Comparison of ENCODE assay signal across 21 mouse cellular contexts in genomic region chr7:107619225-107619624, GRCm38 (mm10). TPM values are rescaled to one million over a fixed set of nuclear protein-coding genes. Genes with fewer than 3 reads are reported as not detected.
DNase-seq lines count a peak whose midpoint lies in the region; ATAC-seq lines count a peak whose summit lies in the region.
"Had no signal": no experiment of that assay in that cellular context is flagged by ENCODE, and none has a peak within 500 bp of the region (broad histone marks: within the 10 kb centered on the region; RNA-seq: fewer than 3 reads in every experiment).

No protein-coding gene starts in this region.

- peaks cover 18% of the 10 kb centered on the region for H3K4me1 ChIP-seq in embryonic facial prominence, embryonic 15.5 days
- H3K4me1 ChIP-seq in limb, embryonic 15.5 days = peaks cover 12% of the 10 kb centered on the region
- no peaks in the 10 kb centered on the region; the same call in 1 of the 2 replicates for H3K4me1 ChIP-seq in midbrain, embryonic 16.5 days (ENCODE audit: control insufficient read depth, insufficient read depth, low read length)
- H3K4me1 ChIP-seq: heart, embryonic 13.5 days; kidney, embryonic 15.5 days; midbrain, embryonic 13.5 days had no signal

- H3K9me3 ChIP-seq in embryonic facial prominence, embryonic 15.5 days (replicated peaks) = no peaks in the 10 kb centered on the region
- H3K9me3 ChIP-seq in limb, embryonic 15.5 days = no peaks in the 10 kb centered on the region
- H3K9me3 ChIP-seq in midbrain, embryonic 16.5 days (replicated peaks; ENCODE audit: control insufficient read depth, low read length, poor library complexity, severe bottlenecking) = no peaks in the 10 kb centered on the region
- H3K9me3 ChIP-seq: heart, embryonic 13.5 days; hindbrain, embryonic 10.5 days; kidney, embryonic 15.5 days; midbrain, embryonic 13.5 days had no signal

- intact Hi-C loops in gastrocnemius, postnatal 14 days (cut with DNase I; ENCODE audit: low total_unique reads) = no loop called here
- intact Hi-C loops in gastrocnemius, postnatal 36 days (cut with DNase I) = no loop called here

- H3K27ac ChIP-seq in embryonic facial prominence, embryonic 15.5 days (replicated peaks) = peak overlapping the region; percentile 59
- H3K27ac ChIP-seq in limb, embryonic 15.5 days = peak overlapping the region; percentile 52
- H3K27ac ChIP-seq in midbrain, embryonic 16.5 days (ENCODE audit: low read length) = no peak overlapping the region
- H3K27ac ChIP-seq: heart, embryonic 13.5 days; hindbrain, embryonic 10.5 days; kidney, embryonic 15.5 days; liver, embryonic 14.5 days; midbrain, embryonic 13.5 days had no signal

- H3K4me3 ChIP-seq in embryonic facial prominence, embryonic 15.5 days (replicated peaks) = no peak overlapping the region
- no peak overlapping the region for H3K4me3 ChIP-seq in limb, embryonic 15.5 days
- no peak overlapping the region for H3K4me3 ChIP-seq in midbrain, embryonic 16.5 days (ENCODE audit: low read depth, low read length)
- H3K4me3 ChIP-seq: erythroblast, embryonic 14.5 days; heart, embryonic 13.5 days; hindbrain, embryonic 10.5 days; kidney, embryonic 15.5 days; midbrain, embryonic 13.5 days had no signal

- H3K4me2 ChIP-seq in embryonic facial prominence, embryonic 15.5 days (replicated peaks) = no peak overlapping the region
- no peak overlapping the region for H3K4me2 ChIP-seq in limb, embryonic 15.5 days
- H3K4me2 ChIP-seq in midbrain, embryonic 16.5 days (ENCODE audit: low read length) = no peak overlapping the region
- H3K4me2 ChIP-seq: heart, embryonic 13.5 days; kidney, embryonic 15.5 days; midbrain, embryonic 13.5 days had no signal

- WGBS in embryonic facial prominence, embryonic 15.5 days = 34% methylated on average over 4 of the region's 4 CpGs
- WGBS in limb, embryonic 15.5 days = 32% methylated on average over 4 of the region's 4 CpGs
- WGBS in midbrain, embryonic 16.5 days = 73% methylated on average over 4 of the region's 4 CpGs

- peak; percentile 18 for DNase-seq in gastrocnemius, postnatal 14 days
- no peak for DNase-seq in gastrocnemius, postnatal 36 days
- peak; percentile 16 for DNase-seq in R1 (ENCODE audit: low read depth, low spot score)
- DNase-seq in testis, postnatal 10 days (ENCODE audit: low spot score) = no peak
- DNase-seq in adrenal gland, postnatal 14 days = no peak
- DNase-seq: cerebellum, postnatal 25 days; thymus, postnatal 14 days had no signal

- H3K9ac ChIP-seq in embryonic facial prominence, embryonic 15.5 days = no peak overlapping the region
- no peak overlapping the region for H3K9ac ChIP-seq in limb, embryonic 15.5 days
- no peak overlapping the region for H3K9ac ChIP-seq in midbrain, embryonic 16.5 days (ENCODE audit: low read depth, low read length)
- H3K9ac ChIP-seq: heart, embryonic 13.5 days; kidney, embryonic 15.5 days; liver, embryonic 14.5 days; midbrain, embryonic 13.5 days had no signal

- no peaks in the 10 kb centered on the region for H3K27me3 ChIP-seq in embryonic facial prominence, embryonic 15.5 days
- H3K27me3 ChIP-seq in limb, embryonic 15.5 days = no peaks in the 10 kb centered on the region
- no peaks in the 10 kb centered on the region for H3K27me3 ChIP-seq in midbrain, embryonic 16.5 days (ENCODE audit: control insufficient read depth, insufficient read depth, low read depth, low read length)
- H3K27me3 ChIP-seq: heart, embryonic 13.5 days; kidney, embryonic 15.5 days; midbrain, embryonic 13.5 days had no signal

- no peaks in the 10 kb centered on the region for H3K36me3 ChIP-seq in embryonic facial prominence, embryonic 15.5 days
- H3K36me3 ChIP-seq in limb, embryonic 15.5 days = no peaks in the 10 kb centered on the region
- no peaks in the 10 kb centered on the region for H3K36me3 ChIP-seq in midbrain, embryonic 16.5 days (ENCODE audit: control insufficient read depth, insufficient read depth, low read length)
- H3K36me3 ChIP-seq: heart, embryonic 13.5 days; hindbrain, embryonic 10.5 days; kidney, embryonic 15.5 days; midbrain, embryonic 13.5 days had no signal

- ATAC-seq in embryonic facial prominence, embryonic 15.5 days (ENCODE audit: insufficient number of reproducible peaks, low FRiP score, low TSS enrichment, low read depth) = peak; percentile 82
- ATAC-seq in limb, embryonic 15.5 days (ENCODE audit: insufficient number of reproducible peaks, low FRiP score, low TSS enrichment, low read depth) = peak; percentile 63; the same call in 1 of the 2 replicates
- ATAC-seq in midbrain, embryonic 16.5 days = no peak
- ATAC-seq: inflammation-experienced regulatory T-cells, adult 6 months; midbrain, embryonic 13.5 days had no signal

RNA-seq across cellular contexts. Expression of gene 5330417H12Rik, which starts 5.7 kb away (rescaled TPM):
- total RNA-seq in gastrocnemius, postnatal 14 days (2021) = not detected
- total RNA-seq in gastrocnemius, postnatal 36 days (2021) = not detected
- 0.23 TPM in 1 of 2 replicates, not detected in the other for polyA plus RNA-seq in embryonic facial prominence, embryonic 15.5 days (2015; fragmentation: Nextera tagmentation; extraction: Ambion mirVana)
- polyA plus RNA-seq in limb, embryonic 15.5 days (2015; fragmentation: Nextera tagmentation; extraction: Ambion mirVana) = not detected in 2 replicates
- total RNA-seq in adrenal gland, postnatal 14 days (2021) = not detected in 2 replicates
- polyA plus RNA-seq in midbrain, embryonic 16.5 days (2015; fragmentation: Nextera tagmentation; extraction: Ambion mirVana) = not detected in 2 replicates
- total RNA-seq: layer of hippocampus, adult 18-20 months; left cerebral cortex, adult 8-10 months had no signal
- polyA plus RNA-seq: erythroblast, embryonic 14.5 days; heart, embryonic 13.5 days; hindbrain, embryonic 10.5 days; inflammation-experienced regulatory T-cells, adult 6 months; kidney, embryonic 15.5 days; liver, embryonic 14.5 days; midbrain, embryonic 13.5 days; spleen, adult 2 months; stomach, embryonic 16.5 days had no signal

RNA-seq across cellular contexts. Expression of gene Ppfibp2, which starts 24.2 kb away (rescaled TPM):
- total RNA-seq in gastrocnemius, postnatal 14 days (2021) = 1 to 10 TPM; 8.4 to 9.9 TPM
- 10 to 100 TPM in 1 of 2 experiments, 1 to 10 TPM in 1; 9.4 to 12.0 TPM for total RNA-seq in gastrocnemius, postnatal 36 days (2021)
- polyA plus RNA-seq in embryonic facial prominence, embryonic 15.5 days (2015; fragmentation: Nextera tagmentation; extraction: Ambion mirVana) = 16.6 and 18.6 TPM in 2 replicates
- polyA plus RNA-seq in limb, embryonic 15.5 days (2015; fragmentation: Nextera tagmentation; extraction: Ambion mirVana) = 18.2 and 21.2 TPM in 2 replicates
- total RNA-seq in adrenal gland, postnatal 14 days (2021) = 7.8 and 8.7 TPM in 2 replicates
- 1.4 TPM in 2 replicates for polyA plus RNA-seq in midbrain, embryonic 16.5 days (2015; fragmentation: Nextera tagmentation; extraction: Ambion mirVana)

RNA-seq across cellular contexts. Expression of gene Olfml1, which starts 52.0 kb away (rescaled TPM):
- total RNA-seq in gastrocnemius, postnatal 14 days (2021) = 1 to 10 TPM; 5.9 to 7.0 TPM
- 1 to 10 TPM; 1.8 to 2.3 TPM for total RNA-seq in gastrocnemius, postnatal 36 days (2021)
- polyA plus RNA-seq in embryonic facial prominence, embryonic 15.5 days (2015; fragmentation: Nextera tagmentation; extraction: Ambion mirVana) = 29.0 and 31.4 TPM in 2 replicates
- 36.3 and 37.9 TPM in 2 replicates for polyA plus RNA-seq in limb, embryonic 15.5 days (2015; fragmentation: Nextera tagmentation; extraction: Ambion mirVana)
- total RNA-seq in adrenal gland, postnatal 14 days (2021) = 7.5 and 7.8 TPM in 2 replicates
- 2.4 and 3.3 TPM in 2 replicates for polyA plus RNA-seq in midbrain, embryonic 16.5 days (2015; fragmentation: Nextera tagmentation; extraction: Ambion mirVana)
- polyA plus RNA-seq: erythroblast, embryonic 14.5 days; inflammation-experienced regulatory T-cells, adult 6 months had no signal

Comparison
In these comparisons a context has a peak if more than half of its experiments do, and no peak if none do; other contexts are left out.
1. DNase-seq: peak in gastrocnemius, postnatal 14 days (single experiment) and R1 (single experiment); none in gastrocnemius, postnatal 36 days (0 of 2), testis, postnatal 10 days (single experiment) and adrenal gland, postnatal 14 days (single experiment).